Mouse (Mus musculus) ES-E14 (cell line): ENCODE results near the gene Ybx2. TPM values are rescaled to one million over a fixed set of nuclear protein-coding genes. Genes with fewer than 3 reads are reported as not detected.
"Not testable (repeated sequence)": the region's sequence is repeated elsewhere in the genome, so short reads cannot be mapped to it uniquely, and the experiment has no call there.

ENCODE experiments used
- DNase-seq: peaks from one replicate; pipeline ENCODE4 v3.0.0-alpha.2; 2013; ENCODE audit warnings: low read depth, low spot score
- H3K27ac ChIP-seq: 2 replicates; pipeline ENCODE4 v1.5.1; 2012; ENCODE audit warnings: low read depth, mild to moderate bottlenecking, low read length, moderate library complexity, mixed read lengths; ENCODE audit not compliant: poor library complexity, insufficient read depth, severe bottlenecking
- H3K36me3 ChIP-seq: 2 replicates; pipeline ENCODE4 v1.6.1; 2012; ENCODE audit warnings: mild to moderate bottlenecking, low read length, moderate library complexity, mixed read lengths; ENCODE audit not compliant: control insufficient read depth, poor library complexity, insufficient read depth, severe bottlenecking
- H3K4me1 ChIP-seq, 2 experiments: fragments of 150-350 bp in 1 of 2; sonication (generic) in 1 of 2; 2 replicates each; pipeline ENCODE4 v1.6.1; 2012; ENCODE audit warnings: low read length in 2 of 2, mild to moderate bottlenecking in 1 of 2, mixed read lengths in 1 of 2; ENCODE audit not compliant: control insufficient read depth in 2 of 2, insufficient read depth in 2 of 2, poor library complexity in 1 of 2
- H3K4me3 ChIP-seq, 2 experiments: fragments of 150-350 bp in 1 of 2; sonication (generic) in 1 of 2; 2 replicates each; pipeline ENCODE4 v1.5.1; 2012; ENCODE audit warnings: low read length in 2 of 2, low read depth in 1 of 2, mild to moderate bottlenecking in 1 of 2, mixed read lengths in 1 of 2; ENCODE audit not compliant: insufficient read depth in 1 of 2, poor library complexity in 1 of 2, severe bottlenecking in 1 of 2
- H3K9ac ChIP-seq: 2 replicates; pipeline ENCODE4 v1.6.1; 2012; ENCODE audit warnings: low read depth, mild to moderate bottlenecking, low read length, mixed read lengths; ENCODE audit not compliant: poor library complexity, insufficient read depth, severe bottlenecking
- H3K9me3 ChIP-seq: fragments of 150-350 bp; sonication (generic); 2 replicates; pipeline ENCODE4 v1.6.1; 2012; ENCODE audit warnings: low read depth, mild to moderate bottlenecking, low read length; ENCODE audit not compliant: control insufficient read depth, insufficient read depth
- CHD2 ChIP-seq: IDR thresholded peaks from 2 replicates; pipeline ENCODE4 v1.6.1; 2014; ENCODE audit warnings: mild to moderate bottlenecking, low read depth, low read length, inconsistent platforms
- HCFC1 ChIP-seq: IDR thresholded peaks from 2 replicates; pipeline ENCODE4 v1.6.1; 2012; ENCODE audit warnings: low read length, inconsistent platforms, borderline replicate concordance; ENCODE audit not compliant: insufficient read depth
- MAFK ChIP-seq: IDR thresholded peaks from 2 replicates; pipeline ENCODE4 v1.6.1; 2014; ENCODE audit warnings: mild to moderate bottlenecking, low read depth, low read length, inconsistent platforms; ENCODE audit not compliant: insufficient read depth
- ZC3H11A ChIP-seq: IDR thresholded peaks from 2 replicates; pipeline ENCODE4 v1.6.1; 2012; ENCODE audit warnings: low read depth, mild to moderate bottlenecking, inconsistent platforms, low read length, borderline replicate concordance
- ZNF384 ChIP-seq: IDR thresholded peaks from 2 replicates; pipeline ENCODE4 v1.6.1; 2012; ENCODE audit warnings: low read depth, low read length, inconsistent platforms
- in situ Hi-C, 2 experiments: fragments of 600-800 bp; cut with MboI; formaldehyde crosslinking; loops; one replicate each; pipeline ENCODE4 v1.15.1; 2025; ENCODE audit warnings: low sequenced_read_pairs in 2 of 2, inconsistent platforms in 1 of 2; ENCODE audit not compliant: unreplicated experiment in 2 of 2
- total RNA-seq: library from RNA; depleted of rRNA; stranded (reverse); fragments of 300-350 nt; gene quantifications from 2 replicates; pipeline ENCODE4 v1.2.3, GENCODE M21; 2012

The Ybx2 gene
- total RNA-seq, 1 experiment, result 3.9 TPM

DNA sequence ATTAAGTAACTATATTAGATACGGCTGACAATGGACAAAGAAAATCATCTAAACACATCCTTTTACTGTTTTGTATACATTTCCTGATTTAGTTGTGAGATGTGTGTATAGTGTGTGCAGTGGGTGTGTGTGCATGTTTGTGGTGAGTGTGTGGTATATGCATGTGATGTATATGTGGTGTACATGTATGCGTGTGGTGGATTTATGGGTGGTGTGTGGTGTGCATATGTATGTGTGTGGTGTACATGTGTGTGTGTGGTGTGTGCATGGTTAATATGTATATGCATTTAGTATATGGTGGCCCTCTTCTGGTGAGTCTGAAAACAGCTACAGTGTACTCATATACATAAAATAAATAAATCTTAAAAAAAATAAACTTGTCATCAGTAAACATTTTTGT lies 8.1 kb upstream of the Ybx2 start:
- no peaks in the 10 kb centered on the region for H3K9me3 ChIP-seq
- no peak overlapping the region for H3K9ac ChIP-seq
- no peaks in the 10 kb centered on the region for H3K4me1 ChIP-seq
- TF ChIP-seq ZNF384 (no peak), MAFK (no peak), CHD2 (no peak), ZC3H11A (no peak), HCFC1 (no peak)
- in situ Hi-C loops, result no loop called here
- DNase-seq, result no peak
- no peak overlapping the region for H3K27ac ChIP-seq
- H3K36me3 ChIP-seq, result no peaks in the 10 kb centered on the region
- H3K4me3 ChIP-seq, result no peak overlapping the region

- no peak for TF ChIP-seq CHD2
- TF ChIP-seq ZC3H11A, result no peak
- no peak for TF ChIP-seq MAFK
- TF ChIP-seq ZNF384, result no peak
- no peak for TF ChIP-seq HCFC1
- H3K4me3 ChIP-seq, result no peak overlapping the region
- no peak for DNase-seq
- H3K4me1 ChIP-seq, result no peaks in the 10 kb centered on the region
- no peaks in the 10 kb centered on the region for H3K9me3 ChIP-seq
- H3K36me3 ChIP-seq, result no peaks in the 10 kb centered on the region
- H3K9ac ChIP-seq, result no peak overlapping the region
- no peak overlapping the region for H3K27ac ChIP-seq
- in situ Hi-C loops, result loop anchor here in 1 of 2 experiments (10.0 kb wide), 1 partner anchor 285 kb away; the partner anchor contains the start of gene Slc16a11
Measured at GRCm38 (mm10) chr11:69929712-69930111, 5.9 kb upstream of the Ybx2 start.

GRCm38 (mm10) chr11:69930176-69930575 lies 5.4 kb upstream of the Ybx2 start:
- in situ Hi-C loops, result loop anchor here in 1 of 2 experiments (10.0 kb wide), 1 partner anchor 285 kb away; the partner anchor contains the start of gene Slc16a11

DNA sequence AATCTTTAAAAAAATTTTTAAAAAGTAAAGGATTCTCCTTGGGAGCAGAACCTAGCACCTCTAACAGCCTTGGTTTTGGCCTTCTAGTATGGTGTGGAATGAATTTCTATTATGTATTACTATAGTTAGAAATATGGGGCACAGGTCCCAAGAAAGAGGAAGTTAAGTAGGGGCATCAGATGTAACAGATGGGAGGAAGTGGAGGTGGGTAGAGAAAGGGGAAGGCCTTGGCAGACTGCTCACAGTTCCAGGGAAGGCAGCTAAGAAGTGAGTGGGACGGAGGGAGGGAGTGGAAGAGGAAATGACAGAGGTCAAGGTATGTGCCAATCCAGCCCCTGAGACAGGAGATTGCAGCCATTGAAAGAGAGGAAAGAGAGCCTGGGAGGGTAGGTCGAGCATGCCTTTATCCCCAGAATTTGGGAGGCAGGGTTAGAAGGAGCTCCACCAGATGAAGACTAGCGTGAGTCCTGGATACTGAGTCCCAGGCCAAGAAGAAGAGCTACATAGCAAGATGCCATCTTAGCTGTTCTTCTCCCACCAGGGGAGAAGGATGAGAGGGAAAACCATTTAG lies 4.5 kb upstream of the Ybx2 start:
- no peak overlapping the region for H3K9ac ChIP-seq
- no peaks in the 10 kb centered on the region for H3K9me3 ChIP-seq
- H3K4me3 ChIP-seq, result no peak overlapping the region
- no peak overlapping the region for H3K27ac ChIP-seq
- TF ChIP-seq ZNF384 (no peak), CHD2 (no peak), HCFC1 (no peak), ZC3H11A (no peak), MAFK (no peak)
- no peaks in the 10 kb centered on the region for H3K36me3 ChIP-seq
- in situ Hi-C loops, result loop anchor here in 1 of 2 experiments (10.0 kb wide), 1 partner anchor 284 kb away; the partner anchor contains the start of gene Slc16a11
- no peak for DNase-seq
- no peaks in the 10 kb centered on the region; a peak in 2 of 4 replicates for H3K4me1 ChIP-seq

More at GRCm38 (mm10) chr11:69930176-69930575, 5.4 kb upstream of the Ybx2 start:
- not testable (repeated sequence) for H3K36me3 ChIP-seq, DNase-seq, H3K27ac ChIP-seq, H3K4me1 ChIP-seq, H3K9ac ChIP-seq, H3K9me3 ChIP-seq, H3K4me3 ChIP-seq

DNA sequence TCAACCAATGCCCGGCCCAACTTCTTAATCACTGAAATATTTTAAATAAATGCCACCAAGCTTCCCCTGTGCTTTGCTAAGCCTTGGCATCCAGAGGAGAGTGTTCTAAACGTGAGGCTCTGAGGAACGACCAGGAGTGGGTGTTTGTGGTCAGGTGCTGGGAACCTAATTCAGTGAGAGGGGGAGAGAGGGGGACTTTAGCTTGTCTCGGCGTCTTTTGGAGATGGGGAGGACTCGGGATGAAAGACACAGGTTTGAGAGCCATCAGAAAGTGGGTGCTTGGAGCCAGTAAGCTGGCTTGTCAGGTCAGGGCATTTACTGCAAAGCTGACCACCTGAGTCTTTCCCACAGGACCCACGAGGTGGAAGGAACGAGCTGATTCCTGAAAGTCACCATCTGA lies 3.8 kb upstream of the Ybx2 start:
- Histone ChIP-seq H3K9me3 (no peaks in the 10 kb centered on the region), H3K27ac (no peak overlapping the region), H3K4me1 (peaks cover 0 to 4% of the 10 kb centered on the region in 2 experiments; a peak in 2 of 4 replicates), H3K4me3 (no peak overlapping the region), H3K36me3 (no peaks in the 10 kb centered on the region), H3K9ac (no peak overlapping the region)
- no peak for DNase-seq
- in situ Hi-C loops, result loop anchor here in 1 of 2 experiments (10.0 kb wide), 1 partner anchor 283 kb away; the partner anchor contains the start of gene Slc16a11
- TF ChIP-seq ZNF384 (no peak), HCFC1 (no peak), MAFK (no peak), ZC3H11A (no peak)
